Mouse (Mus musculus) lung, adult 2 months (tissue): Measurements from ENCODE around the gene Dner.

Experiments used
- CTCF ChIP-seq: fragments of 200-500 bp; IDR thresholded peaks from 2 replicates; pipeline ENCODE4 v1.5.1; 2011; ENCODE audit warnings: mild to moderate bottlenecking, low read length, control low read depth; ENCODE audit not compliant: insufficient read depth
- POLR2A ChIP-seq: fragments of 200-500 bp; IDR thresholded peaks from 2 replicates; pipeline ENCODE4 v1.6.1; 2011; ENCODE audit warnings: low read depth, mild to moderate bottlenecking, control low read depth, low read length, borderline replicate concordance; ENCODE audit errors: extremely low read depth

DNA sequence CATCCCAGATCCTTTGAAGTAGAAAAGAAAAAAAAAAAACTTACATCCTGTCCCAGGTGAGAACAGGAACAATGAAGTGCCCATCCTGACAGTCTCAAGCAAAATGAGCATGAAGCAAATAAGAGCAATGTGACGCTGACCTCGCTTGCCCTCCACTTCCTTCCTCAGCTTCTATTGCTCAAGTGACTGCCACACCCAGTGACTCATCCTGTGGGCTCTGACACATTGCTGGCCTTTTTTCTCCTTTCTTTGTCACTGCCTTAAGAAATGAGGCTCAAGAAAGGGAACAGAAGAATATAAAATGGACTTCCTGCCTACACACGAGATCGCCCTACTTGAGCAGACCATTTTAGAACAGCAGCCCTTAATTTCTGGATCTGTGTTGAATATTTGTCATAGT, 289.1 kb downstream of the Dner start:
- TF ChIP-seq CTCF (no peak), POLR2A (no peak)
